Comparison of ENCODE assay signal across 10 mouse cellular contexts in the genomic region with DNA sequence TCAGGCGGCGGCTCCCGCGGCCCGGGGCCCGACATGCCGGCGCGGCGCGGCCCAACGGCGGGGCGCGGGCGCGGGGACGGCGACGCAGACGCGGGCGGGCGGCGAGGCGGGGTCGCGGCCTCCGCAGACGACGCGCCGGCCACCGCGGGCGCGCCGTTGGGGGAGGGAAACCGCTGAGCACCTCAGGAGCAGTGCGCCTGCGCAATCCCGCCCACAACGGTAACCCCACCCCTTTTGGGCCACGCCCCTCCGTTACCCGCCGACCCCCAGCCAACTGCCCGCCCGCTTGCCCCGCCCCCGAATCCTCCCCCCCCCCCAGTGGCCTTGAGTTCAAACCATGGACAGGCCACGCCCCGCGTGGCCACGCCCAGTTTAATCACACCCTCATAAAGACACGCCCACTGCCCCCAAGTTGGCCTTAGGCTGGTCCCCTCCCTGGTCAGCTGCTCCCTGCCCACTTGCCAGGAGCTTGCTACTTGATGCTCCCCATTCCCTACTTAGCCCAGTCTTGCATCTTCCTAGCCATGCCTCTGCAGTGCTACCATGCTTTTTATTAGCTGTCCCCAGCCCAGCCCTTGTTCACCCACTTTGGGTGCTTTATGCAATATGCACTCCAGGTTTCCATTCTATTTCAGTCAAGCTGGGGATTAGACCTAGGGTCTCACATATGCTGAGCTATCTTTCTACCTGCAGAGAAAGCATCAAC. TPM values are rescaled to one million over a fixed set of nuclear protein-coding genes. Genes with fewer than 3 reads are reported as not detected.
DNase-seq lines count a peak whose midpoint lies in the region; ATAC-seq lines count a peak whose summit lies in the region.
"Had no signal": no experiment of that assay in that cellular context is flagged by ENCODE, and none has a peak within 500 bp of the region (broad histone marks: within the 10 kb centered on the region; RNA-seq: fewer than 3 reads in every experiment).

A gene (minus strand): TSS at position 154 of the 706 bp plus-strand sequence.

- H3K27me3 ChIP-seq in heart, embryonic 12.5 days (replicated peaks), result peaks cover 60% of the 10 kb centered on the region
- peaks cover 52% of the 10 kb centered on the region for H3K27me3 ChIP-seq in hindbrain, embryonic 14.5 days (ENCODE audit: control insufficient read depth, insufficient read depth, low read length)
- peaks cover 53% of the 10 kb centered on the region for H3K27me3 ChIP-seq in midbrain, embryonic 13.5 days

- peak within 1 kb of the TSS; percentile 67 for H3K4me2 ChIP-seq in heart, embryonic 12.5 days
- peak within 1 kb of the TSS; percentile 46 for H3K4me2 ChIP-seq in hindbrain, embryonic 14.5 days (replicated peaks)
- H3K4me2 ChIP-seq in midbrain, embryonic 13.5 days (replicated peaks), result peak within 1 kb of the TSS; percentile 45

- H3K27ac ChIP-seq in heart, embryonic 12.5 days (ENCODE audit: poor library complexity, severe bottlenecking), result no peak within 1 kb of the TSS
- no peak within 1 kb of the TSS for H3K27ac ChIP-seq in hindbrain, embryonic 14.5 days
- no peak within 1 kb of the TSS for H3K27ac ChIP-seq in midbrain, embryonic 13.5 days

- peak within 1 kb of the TSS; percentile 48 for H3K4me3 ChIP-seq in heart, embryonic 12.5 days
- H3K4me3 ChIP-seq in hindbrain, embryonic 14.5 days (replicated peaks; ENCODE audit: low read length), result peak within 1 kb of the TSS; percentile 33
- peak within 1 kb of the TSS; percentile 37 for H3K4me3 ChIP-seq in midbrain, embryonic 13.5 days (replicated peaks)

- WGBS in heart, embryonic 12.5 days, result 9% methylated on average over 54 of the region's 56 CpGs
- 3% methylated on average over 49 of the region's 56 CpGs for WGBS in hindbrain, embryonic 14.5 days
- WGBS in midbrain, embryonic 13.5 days, result 2% methylated on average over 29 of the region's 56 CpGs

- no peak for DNase-seq in heart, postnatal 36 days
- DNase-seq in R1 (ENCODE audit: low read depth, low spot score), result peak; percentile 77
- no peak for DNase-seq in hindbrain, embryonic 14.5 days (ENCODE audit: low spot score)
- DNase-seq in adrenal gland, postnatal 36 days, result no peak
- no peak for DNase-seq in urinary bladder, postnatal 25 days (ENCODE audit: low spot score)
- DNase-seq in kidney, postnatal 25 days, result no peak
- DNase-seq: gastrocnemius, postnatal 25 days; lung, postnatal 10 days had no signal

- H3K9me3 ChIP-seq in heart, embryonic 12.5 days (replicated peaks), result peaks cover 18% of the 10 kb centered on the region
- H3K9me3 ChIP-seq in hindbrain, embryonic 14.5 days (ENCODE audit: control insufficient read depth, low read length), result peaks cover 18% of the 10 kb centered on the region
- H3K9me3 ChIP-seq in midbrain, embryonic 13.5 days, result peaks cover 16% of the 10 kb centered on the region

- peaks cover 8% of the 10 kb centered on the region; the same call in 1 of the 2 replicates for H3K4me1 ChIP-seq in heart, embryonic 12.5 days (replicated peaks)
- H3K4me1 ChIP-seq in hindbrain, embryonic 14.5 days (replicated peaks; ENCODE audit: control insufficient read depth, insufficient read depth, low read length), result no peaks in the 10 kb centered on the region
- peaks cover 5% of the 10 kb centered on the region; the same call in 1 of the 2 replicates for H3K4me1 ChIP-seq in midbrain, embryonic 13.5 days (replicated peaks)

- H3K36me3 ChIP-seq in heart, embryonic 12.5 days, result peaks cover 5% of the 10 kb centered on the region
- H3K36me3 ChIP-seq in hindbrain, embryonic 14.5 days (replicated peaks; ENCODE audit: control insufficient read depth, insufficient read depth), result no peaks in the 10 kb centered on the region
- no peaks in the 10 kb centered on the region for H3K36me3 ChIP-seq in midbrain, embryonic 13.5 days

- H3K9ac ChIP-seq in heart, embryonic 12.5 days, result no peak within 1 kb of the TSS
- H3K9ac ChIP-seq in hindbrain, embryonic 14.5 days, result no peak within 1 kb of the TSS
- H3K9ac ChIP-seq in midbrain, embryonic 13.5 days (replicated peaks), result no peak within 1 kb of the TSS

- ATAC-seq in heart, embryonic 12.5 days (ENCODE audit: insufficient number of reproducible peaks, low FRiP score), result peak; percentile 6; the same call in 1 of the 2 replicates
- no peak for ATAC-seq in hindbrain, embryonic 14.5 days (ENCODE audit: low FRiP score)
- no peak for ATAC-seq in midbrain, embryonic 13.5 days

- intact Hi-C loops in heart, postnatal 36 days (cut with DNase I), result no loop called here

RNA-seq across cellular contexts. Expression of the gene that starts here (rescaled TPM):
- polyA plus RNA-seq in heart, embryonic 12.5 days (2016; fragmentation: Nextera tagmentation; extraction: Ambion mirVana), result 0.13 TPM in 1 of 2 replicates, not detected in the other
- under 1 TPM in 1 of 2 experiments, not detected in 1; 0.25 TPM for total RNA-seq in heart, postnatal 36 days (2021)
- 0.87 and 0.99 TPM in 2 replicates for polyA plus RNA-seq in hindbrain, embryonic 14.5 days (2014; fragmentation: Nextera tagmentation; extraction: Ambion mirVana)
- polyA plus RNA-seq in midbrain, embryonic 13.5 days (2015; fragmentation: Nextera tagmentation; extraction: Ambion mirVana), result 0.09 and 0.15 TPM in 2 replicates
- total RNA-seq in adrenal gland, postnatal 36 days (2021), result not detected

Comparison
In these comparisons a context has a peak if more than half of its experiments do, and no peak if none do; other contexts are left out.
1. Peak in ATAC-seq, H3K4me3 ChIP-seq and H3K4me2 ChIP-seq in heart, embryonic 12.5 days; RNA of the gene not detected or under 1 TPM.